ENCODE assay signal across 24 mouse cellular contexts in genomic region chr14:105738568-105738967, GRCm38 (mm10).
"Had no signal": no experiment of that assay in that cellular context is flagged by ENCODE, and none has a peak within 500 bp of the region (broad histone marks: within the 10 kb centered on the region; RNA-seq: fewer than 3 reads in every experiment).

No protein-coding gene starts in this region.

- H3K4me2 ChIP-seq: heart, embryonic 12.5 days; hindbrain, embryonic 12.5 days; hindbrain, embryonic 14.5 days; intestine, embryonic 15.5 days; limb, embryonic 12.5 days had no signal

- H3K9ac ChIP-seq: heart, embryonic 12.5 days; hindbrain, embryonic 12.5 days; hindbrain, embryonic 14.5 days; intestine, embryonic 15.5 days; limb, embryonic 12.5 days had no signal

- H3K4me3 ChIP-seq: gastrocnemius, adult 2 months; heart, embryonic 10.5 days; heart, embryonic 12.5 days; hindbrain, embryonic 10.5 days; hindbrain, embryonic 12.5 days; intestine, embryonic 15.5 days; layer of hippocampus, adult 2 months; left cerebral cortex, adult 2 months; limb, embryonic 12.5 days had no signal

- H3K36me3 ChIP-seq: heart, embryonic 10.5 days; heart, embryonic 12.5 days; hindbrain, embryonic 10.5 days; hindbrain, embryonic 12.5 days; intestine, embryonic 15.5 days; limb, embryonic 12.5 days had no signal

- H3K27me3 ChIP-seq: heart, embryonic 12.5 days; hindbrain, embryonic 12.5 days; intestine, embryonic 15.5 days; limb, embryonic 12.5 days had no signal

- ATAC-seq: hindbrain, embryonic 16.5 days; inflammation-experienced regulatory T-cells, adult 6 months; intestine, embryonic 15.5 days; intestine, postnatal 0 days had no signal

- DNase-seq: gastrocnemius, adult 2 months; gastrocnemius, postnatal 10 days; gastrocnemius, postnatal 25 days; heart, adult 18-20 months; heart, postnatal 10 days; heart, postnatal 4 days; kidney, adult 18-20 months; kidney, adult 8-10 months; kidney, postnatal 10 days; kidney, postnatal 25 days; kidney, postnatal 4 days; liver had no signal

- H3K9me3 ChIP-seq: heart, embryonic 10.5 days; heart, embryonic 12.5 days; hindbrain, embryonic 10.5 days; hindbrain, embryonic 12.5 days; intestine, embryonic 15.5 days; limb, embryonic 12.5 days had no signal

- H3K27ac ChIP-seq: gastrocnemius, adult 2 months; heart, embryonic 10.5 days; hindbrain, embryonic 10.5 days; hindbrain, embryonic 12.5 days; hindbrain, embryonic 14.5 days; intestine, embryonic 15.5 days; layer of hippocampus, adult 2 months; left cerebral cortex, adult 2 months; limb, embryonic 12.5 days had no signal
